Mouse (Mus musculus) lung, embryonic 14.5 days (tissue): ENCODE results near the gene Ccdc194. TPM values are rescaled to one million over a fixed set of nuclear protein-coding genes. Genes with fewer than 3 reads are reported as not detected.
"Not testable (repeated sequence)": the region's sequence is repeated elsewhere in the genome, so short reads cannot be mapped to it uniquely, and the experiment has no call there.

ENCODE experiments used
- ATAC-seq: fragments of 200-750 bp; cut with Nextera tagmentation; 2 replicates; pipeline ENCODE4 v1.8.0; 2017; ENCODE audit warnings: mild to moderate bottlenecking, moderate TSS enrichment, moderate library complexity; ENCODE audit not compliant: insufficient read depth
- DNase-seq: peaks from one replicate; pipeline ENCODE4 v3.0.0-alpha.2; 2015
- H3K27ac ChIP-seq: fragments of 300-500 bp; sonication (generic); 2 replicates; pipeline ENCODE4 v1.5.1; 2014; ENCODE audit warnings: low read depth, mild to moderate bottlenecking, moderate library complexity
- H3K27me3 ChIP-seq: fragments of 300-500 bp; sonication (generic); 2 replicates; pipeline ENCODE4 v1.6.1; 2014; ENCODE audit warnings: low read length, control low read depth; ENCODE audit not compliant: insufficient read depth
- H3K36me3 ChIP-seq: fragments of 300-500 bp; sonication (generic); 2 replicates; pipeline ENCODE4 v1.6.1; 2014; ENCODE audit warnings: control low read depth; ENCODE audit not compliant: insufficient read depth
- H3K4me1 ChIP-seq: fragments of 300-500 bp; sonication (generic); 2 replicates; pipeline ENCODE4 v1.6.1; 2014; ENCODE audit warnings: antibody characterized with exemption, control low read depth; ENCODE audit not compliant: insufficient read depth
- H3K4me2 ChIP-seq: fragments of 300-500 bp; sonication (generic); 2 replicates; pipeline ENCODE4 v1.6.1; 2014; ENCODE audit warnings: mild to moderate bottlenecking
- H3K4me3 ChIP-seq: fragments of 300-500 bp; sonication (generic); 2 replicates; pipeline ENCODE4 v1.5.1; 2014; ENCODE audit warnings: low read depth, low read length
- H3K9ac ChIP-seq: fragments of 300-500 bp; sonication (generic); 2 replicates; pipeline ENCODE4 v1.6.1; 2014
- H3K9me3 ChIP-seq: fragments of 300-500 bp; sonication (generic); 2 replicates; pipeline ENCODE4 v1.6.1; 2016; ENCODE audit warnings: low read depth, low read length, control low read depth
- CTCF ChIP-seq: IDR thresholded peaks from 2 replicates; pipeline ENCODE4 v1.5.1; 2016; ENCODE audit warnings: antibody characterized with exemption, low read depth
- WGBS: fragments of 180-500 bp; shearing (Covaris S2); extraction: QIAGEN DNeasy Blood & Tissue Kit; methylation state at CpG from one replicate; pipeline ENCODE4 v1.1.7; 2014; 5-methylcytosine and 5-hydroxymethylcytosine counted together
- polyA plus RNA-seq: library from polyadenylated mRNA; unstranded; fragments of >200 nt; fragmentation: Nextera tagmentation; extraction: Ambion mirVana; gene quantifications from 2 replicates; pipeline ENCODE4 v1.2.1, GENCODE M21; 2014

Ccdc194 gene
- polyA plus RNA-seq, 1 experiment from 2014 or later = 1.0 TPM

DNA sequence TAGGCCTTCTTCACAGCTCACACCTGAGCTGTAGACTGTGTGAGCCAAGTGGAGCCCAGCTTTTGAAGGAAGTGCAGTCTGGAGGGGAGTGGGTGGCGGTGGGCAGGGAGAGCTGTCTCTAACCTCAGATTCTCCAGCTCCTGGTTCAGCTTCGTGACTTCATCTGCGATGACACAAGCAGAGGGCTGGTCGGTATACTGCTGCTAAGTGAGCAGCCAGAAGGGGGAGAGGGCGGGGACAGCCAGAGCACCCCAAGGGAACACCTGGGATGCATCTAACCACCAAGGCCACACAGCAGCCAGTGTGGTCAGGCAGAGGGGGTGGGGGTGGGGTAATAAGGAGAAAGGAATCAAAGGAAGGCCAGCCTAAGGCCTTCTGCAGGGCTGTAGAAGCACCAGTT lies 10.2 kb upstream of the Ccdc194 start:
- Histone ChIP-seq H3K27me3 (no peaks in the 10 kb centered on the region), H3K4me3 (no peak overlapping the region), H3K27ac (no peak overlapping the region), H3K4me2 (peak overlapping the region; percentile 70; the same call in 1 of the 2 replicates), H3K4me1 (0 out of 2 replicates have a peak, but pooled peaks cover 4% of the 10 kb centered on the region), H3K9me3 (no peaks in the 10 kb centered on the region), H3K9ac (no peak overlapping the region), H3K36me3 (no peaks in the 10 kb centered on the region)
- ATAC-seq (no peak), DNase-seq (no peak)
- TF ChIP-seq CTCF = no peak
- 56% methylated on average over 5 of the region's 5 CpGs for WGBS

DNA sequence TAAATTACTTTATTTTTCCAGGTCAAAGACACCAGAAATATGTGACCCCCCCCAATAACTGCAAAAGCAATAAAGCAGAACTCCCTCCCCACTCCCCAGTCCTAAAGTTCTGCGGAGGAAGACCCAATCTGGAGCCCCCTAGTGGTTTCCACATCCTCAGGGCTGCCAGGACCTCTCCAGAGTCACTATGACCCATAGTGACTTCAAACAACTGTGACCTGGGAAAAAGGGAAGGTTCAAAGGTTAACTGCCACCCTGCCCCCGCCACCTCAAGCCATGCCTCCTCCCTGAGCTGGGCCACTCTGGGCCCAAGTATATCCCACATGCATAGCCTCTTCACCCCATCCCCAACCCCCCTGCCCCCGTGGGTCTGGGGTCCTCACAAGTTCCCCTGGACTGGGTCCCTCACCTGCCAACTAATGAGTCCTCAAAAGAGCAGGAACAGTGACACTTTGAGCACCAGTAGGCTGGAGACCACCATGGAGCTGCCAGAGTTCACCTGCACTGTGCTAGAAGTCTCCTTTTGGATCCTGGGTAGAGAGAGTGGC lies 8.8 kb upstream of the Ccdc194 start:
- Histone ChIP-seq H3K36me3 (no peaks in the 10 kb centered on the region), H3K4me1 (0 out of 2 replicates have a peak, but pooled peaks cover 4% of the 10 kb centered on the region), H3K27ac (no peak overlapping the region), H3K9ac (no peak overlapping the region), H3K27me3 (no peaks in the 10 kb centered on the region), H3K9me3 (no peaks in the 10 kb centered on the region), H3K4me3 (no peak overlapping the region), H3K4me2 (no peak overlapping the region)
- ATAC-seq (no peak), DNase-seq (no peak)
- TF ChIP-seq CTCF = no peak; the same call in 1 of the 2 replicates
- WGBS = 33% methylated on average over 3 of the region's 3 CpGs

DNA sequence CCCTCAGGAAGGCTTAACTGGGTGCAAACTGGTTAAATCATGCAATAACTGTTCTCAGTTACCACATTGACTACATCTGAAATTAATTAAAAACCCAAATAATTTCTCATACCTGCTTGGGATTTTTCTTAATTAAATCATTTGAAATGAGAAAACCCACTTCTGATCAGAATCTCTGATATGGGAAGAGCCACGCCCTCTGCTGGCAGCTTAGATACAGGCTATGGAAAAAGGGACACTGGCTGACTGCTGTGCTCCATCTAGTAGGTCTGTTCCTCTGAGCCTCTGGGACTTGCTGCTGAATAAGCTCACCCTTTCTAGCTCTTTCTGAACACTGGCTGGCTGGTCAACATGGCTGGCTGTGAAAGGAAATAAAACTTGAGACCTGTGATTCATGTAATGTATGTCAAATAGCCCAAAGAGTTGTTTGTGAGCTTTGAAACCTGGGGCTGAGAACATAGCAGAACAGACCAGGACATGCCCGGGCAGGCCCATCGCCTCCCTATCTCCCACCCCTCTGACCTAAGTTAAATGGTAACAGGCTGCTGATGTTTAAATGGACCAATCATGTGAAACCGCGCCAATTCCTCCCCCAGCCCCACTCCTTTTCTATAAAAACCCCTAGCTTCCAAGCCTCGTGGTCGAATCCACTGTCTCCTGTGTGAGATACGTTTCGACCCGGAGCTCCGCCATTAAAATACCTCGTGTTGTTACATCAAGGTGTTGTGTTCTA lies 5.4 kb upstream of the Ccdc194 start:
- not testable (repeated sequence) for H3K4me3 ChIP-seq, H3K9me3 ChIP-seq, ATAC-seq, H3K9ac ChIP-seq, H3K27ac ChIP-seq, H3K4me2 ChIP-seq, H3K4me1 ChIP-seq, H3K27me3 ChIP-seq, H3K36me3 ChIP-seq
- TF ChIP-seq CTCF = peak; percentile 59
- peak; percentile 69 for DNase-seq
- 70% methylated on average over 5 of the region's 12 CpGs for WGBS

DNA sequence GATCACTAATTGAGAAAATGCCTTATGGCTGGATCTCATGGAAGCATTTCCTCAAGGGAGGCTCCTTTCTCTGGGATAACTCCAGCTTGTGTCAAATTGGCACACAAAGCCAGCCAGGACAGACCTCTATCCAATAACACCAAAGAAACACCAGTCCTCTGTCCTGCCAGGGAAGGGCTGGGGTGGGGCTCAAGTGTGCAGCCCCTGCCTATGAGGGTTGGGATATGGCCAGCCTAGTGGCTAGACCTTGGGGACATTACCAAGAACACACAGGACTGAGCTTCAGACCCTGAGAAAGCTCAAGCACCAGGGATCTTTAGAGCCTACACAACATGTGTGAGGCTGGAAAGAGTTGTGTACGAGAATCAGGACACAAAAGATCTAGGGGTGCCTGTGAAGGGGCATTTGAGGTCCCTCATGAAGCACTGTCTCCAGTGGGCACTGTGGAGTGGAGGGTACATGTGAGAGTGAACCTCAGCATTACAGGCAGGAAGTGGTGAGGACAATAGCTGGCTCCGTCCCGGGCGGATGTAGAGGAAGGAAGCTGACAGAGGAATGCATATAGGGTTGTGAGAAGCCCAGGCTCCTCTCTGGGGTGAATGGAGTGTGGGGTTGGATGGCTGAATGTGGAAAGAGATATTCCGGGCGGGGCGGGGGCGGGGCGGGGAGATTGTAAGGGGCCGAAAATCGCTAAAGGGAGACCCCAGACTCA lies 3.0 kb upstream of the Ccdc194 start:
- 77% methylated on average over 11 of the region's 11 CpGs for WGBS
- no peak overlapping the region for H3K9ac ChIP-seq
- H3K27me3 ChIP-seq = peaks cover 15% of the 10 kb centered on the region
- TF ChIP-seq CTCF = no peak
- H3K4me2 ChIP-seq = no peak overlapping the region
- 0 out of 2 replicates have a peak, but pooled peaks have one; percentile 47 for ATAC-seq
- peaks cover 5% of the 10 kb centered on the region; the same call in 1 of the 2 replicates for H3K4me1 ChIP-seq
- H3K9me3 ChIP-seq = no peaks in the 10 kb centered on the region
- H3K27ac ChIP-seq = peak overlapping the region; percentile 64
- no peaks in the 10 kb centered on the region for H3K36me3 ChIP-seq
- peak; percentile 66 for DNase-seq
- no peak overlapping the region for H3K4me3 ChIP-seq

DNA sequence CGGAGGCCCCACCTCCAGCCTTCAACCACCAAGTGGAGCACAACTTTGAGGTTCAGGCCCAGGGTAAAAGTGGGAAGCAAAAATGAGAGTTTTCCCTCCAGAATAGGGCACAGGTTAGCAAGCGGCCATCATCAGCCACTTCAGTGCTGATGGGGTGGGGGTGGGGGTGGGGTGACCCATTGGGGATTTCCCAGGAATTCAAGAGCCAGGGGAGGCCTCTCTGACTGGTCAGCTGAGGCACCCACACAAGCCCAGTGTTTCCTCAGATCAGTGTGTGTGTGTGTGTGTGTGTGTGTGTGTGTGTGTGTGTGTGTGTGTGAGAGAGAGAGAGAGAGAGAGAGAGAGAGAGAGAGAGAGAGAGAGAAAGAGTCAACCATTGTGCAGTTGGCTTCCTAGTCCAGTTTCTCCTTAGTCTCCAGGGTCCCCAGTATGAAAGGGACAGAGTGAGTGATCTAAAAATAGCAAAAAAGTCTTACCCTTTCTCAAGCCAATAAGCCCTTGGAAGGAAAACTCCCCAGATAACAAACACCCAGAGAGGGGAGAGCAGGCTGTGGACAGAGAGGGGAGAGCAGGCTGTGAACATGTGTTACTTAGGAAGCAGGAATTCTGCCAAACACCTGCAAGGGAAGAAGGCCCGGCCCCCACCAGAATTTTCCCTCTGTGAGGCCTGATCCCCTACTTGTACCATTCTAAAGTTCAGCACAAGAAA lies 1.8 kb upstream of the Ccdc194 start:
- no peak for DNase-seq

DNA sequence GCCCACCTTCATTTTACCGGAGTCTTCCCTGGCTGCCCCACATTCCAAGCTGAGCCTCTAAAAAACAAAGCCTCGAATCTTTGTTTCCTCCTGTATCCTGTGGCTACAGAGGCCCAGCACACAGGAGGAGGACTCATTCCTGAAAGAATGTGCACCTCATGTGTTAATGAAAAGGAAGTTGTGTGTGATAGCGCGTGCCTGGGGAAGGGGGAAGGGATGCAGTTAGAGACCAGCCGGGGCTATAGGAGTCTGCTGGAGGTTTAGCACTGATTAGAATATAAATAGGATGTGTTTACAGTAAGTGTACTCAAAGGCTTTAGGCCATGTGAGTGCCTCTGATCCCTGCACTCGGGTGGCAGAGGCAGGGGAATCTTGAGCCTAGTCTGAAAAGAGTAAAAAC lies 761 bp upstream of the Ccdc194 start:
- no peak overlapping the region for H3K4me2 ChIP-seq
- no peak for TF ChIP-seq CTCF
- peak overlapping the region; percentile 25; the same call in 1 of the 2 replicates for H3K27ac ChIP-seq
- no peak overlapping the region for H3K9ac ChIP-seq
- H3K36me3 ChIP-seq = no peaks in the 10 kb centered on the region
- H3K9me3 ChIP-seq = no peaks in the 10 kb centered on the region
- H3K4me3 ChIP-seq = no peak overlapping the region
- H3K4me1 ChIP-seq = peaks cover 5% of the 10 kb centered on the region; the same call in 1 of the 2 replicates
- DNase-seq = peak; percentile 55
- H3K27me3 ChIP-seq = peaks cover 15% of the 10 kb centered on the region
- peak; percentile 8; the same call in 1 of the 2 replicates for ATAC-seq
- WGBS = 15% methylated on average over 6 of the region's 6 CpGs

More for the DNA sequence above, 1.8 kb upstream of the Ccdc194 start:
- 50% methylated on average over 3 of the region's 3 CpGs for WGBS
- H3K27ac ChIP-seq = peak overlapping the region; percentile 25
- H3K4me3 ChIP-seq = no peak overlapping the region
- H3K9me3 ChIP-seq = no peaks in the 10 kb centered on the region
- H3K27me3 ChIP-seq = peaks cover 15% of the 10 kb centered on the region
- TF ChIP-seq CTCF = no peak
- no peak overlapping the region for H3K4me2 ChIP-seq
- ATAC-seq = no peak
- no peaks in the 10 kb centered on the region for H3K36me3 ChIP-seq
- H3K4me1 ChIP-seq = peaks cover 5% of the 10 kb centered on the region; the same call in 1 of the 2 replicates
- no peak overlapping the region for H3K9ac ChIP-seq
